Mouse (Mus musculus): ENCODE data around the gene Zfp334.

DNA sequence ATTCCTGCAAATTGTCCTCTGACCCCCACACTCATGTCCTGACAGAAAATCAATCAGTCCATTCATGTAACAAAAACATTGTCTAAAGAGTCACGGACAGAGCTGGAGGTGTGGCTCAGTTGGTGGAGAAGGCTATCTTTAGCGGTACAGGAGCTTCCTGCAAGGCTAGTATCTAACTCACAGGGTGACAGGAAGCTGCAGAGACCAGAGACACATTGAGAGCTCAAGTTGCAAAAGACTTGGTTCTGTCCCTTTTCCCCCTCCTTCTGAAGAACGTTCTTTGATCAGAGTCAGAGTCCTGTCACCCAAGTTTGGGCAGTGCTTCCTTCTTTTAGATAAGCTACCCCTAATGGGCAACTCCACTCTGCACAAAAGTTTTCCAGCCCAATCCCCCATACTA lies 58.4 kb downstream of the Zfp334 start:
- TF ChIP-seq FLI1 (IDR thresholded peaks at IDR 0.05; ENCODE audit: low read length) (no peak), GATA1 (IDR thresholded peaks at IDR 0.05; ENCODE audit: borderline replicate concordance, low read length) (peak; percentile 62; the same call in 1 of the 3 replicates)

Measured in megakaryocyte, embryonic 14.5 days (primary cell).